Mouse (Mus musculus) c-Kit-positive CD71-negative TER-119-negative erythroid progenitor cells, embryonic 14.5 days (primary cell): ENCODE data around the gene Prkcz.
A peak's percentile ranks its signal among the peaks of the same experiment; 100 is the strongest.
"Not testable (repeated sequence)": the region's sequence is repeated elsewhere in the genome, so short reads cannot be mapped to it uniquely, and the experiment has no call there.

Experiments
- DNase-seq: peaks from one replicate; pipeline ENCODE4 v3.0.0-alpha.2; 2013; ENCODE audit warnings: low read depth

The Prkcz gene

GRCm38 (mm10) chr4:155359560-155360464, 1.3 kb downstream of the Prkcz start:
- DNase-seq, result no peak

- no peak for DNase-seq
Observed at GRCm38 (mm10) chr4:155357601-155358000, 3.6 kb downstream of the Prkcz start.

GRCm38 (mm10) chr4:155356354-155356753, 4.8 kb downstream of the Prkcz start:
- DNase-seq, result no peak

- no peak for DNase-seq
Observed at GRCm38 (mm10) chr4:155354546-155354945, 6.6 kb downstream of the Prkcz start.

- no peak for DNase-seq
Observed at GRCm38 (mm10) chr4:155354035-155354434, 7.1 kb downstream of the Prkcz start.

- DNase-seq, result no peak
Observed at GRCm38 (mm10) chr4:155352581-155352980, 8.6 kb downstream of the Prkcz start.

GRCm38 (mm10) chr4:155346350-155346749, 14.8 kb downstream of the Prkcz start:
- no peak for DNase-seq

- DNase-seq, result no peak
Observed at GRCm38 (mm10) chr4:155345608-155345953, 15.6 kb downstream of the Prkcz start.

GRCm38 (mm10) chr4:155344716-155345607, 16.2 kb downstream of the Prkcz start:
- DNase-seq, result no peak

- DNase-seq, result no peak
Observed at GRCm38 (mm10) chr4:155344299-155344600, 16.9 kb downstream of the Prkcz start.

- no peak for DNase-seq
Observed at GRCm38 (mm10) chr4:155343415-155344298, 17.5 kb downstream of the Prkcz start.

- no peak for DNase-seq
Observed at GRCm38 (mm10) chr4:155336284-155337050, 24.7 kb downstream of the Prkcz start.

GRCm38 (mm10) chr4:155332253-155332652, 28.9 kb downstream of the Prkcz start:
- DNase-seq, result no peak

GRCm38 (mm10) chr4:155328385-155328784, 32.8 kb downstream of the Prkcz start:
- not testable (repeated sequence) for DNase-seq

- DNase-seq, result no peak
Observed at GRCm38 (mm10) chr4:155325773-155326172, 35.4 kb downstream of the Prkcz start.

GRCm38 (mm10) chr4:155324511-155324910, 36.6 kb downstream of the Prkcz start:
- DNase-seq, result no peak

- DNase-seq, result no peak
Observed at GRCm38 (mm10) chr4:155323081-155323795, 37.9 kb downstream of the Prkcz start.

- peak; percentile 42 for DNase-seq
Observed at GRCm38 (mm10) chr4:155320281-155321244, 40.6 kb downstream of the Prkcz start.

GRCm38 (mm10) chr4:155318266-155318665, 42.9 kb downstream of the Prkcz start:
- peak; percentile 35 for DNase-seq
